Mouse (Mus musculus) erythroblast, embryonic 14.5 days (primary cell): ENCODE results near the gene Jmjd8.

ENCODE experiments used
- GATA1 ChIP-seq: IDR thresholded peaks from 2 replicates; pipeline ENCODE4 v1.6.1; 2012; ENCODE audit warnings: low read length, inconsistent platforms, mixed read lengths
- TAL1 ChIP-seq: IDR thresholded peaks from 3 replicates; pipeline ENCODE4 v1.6.1; 2012; ENCODE audit warnings: low read length, inconsistent platforms, mixed read lengths

DNA sequence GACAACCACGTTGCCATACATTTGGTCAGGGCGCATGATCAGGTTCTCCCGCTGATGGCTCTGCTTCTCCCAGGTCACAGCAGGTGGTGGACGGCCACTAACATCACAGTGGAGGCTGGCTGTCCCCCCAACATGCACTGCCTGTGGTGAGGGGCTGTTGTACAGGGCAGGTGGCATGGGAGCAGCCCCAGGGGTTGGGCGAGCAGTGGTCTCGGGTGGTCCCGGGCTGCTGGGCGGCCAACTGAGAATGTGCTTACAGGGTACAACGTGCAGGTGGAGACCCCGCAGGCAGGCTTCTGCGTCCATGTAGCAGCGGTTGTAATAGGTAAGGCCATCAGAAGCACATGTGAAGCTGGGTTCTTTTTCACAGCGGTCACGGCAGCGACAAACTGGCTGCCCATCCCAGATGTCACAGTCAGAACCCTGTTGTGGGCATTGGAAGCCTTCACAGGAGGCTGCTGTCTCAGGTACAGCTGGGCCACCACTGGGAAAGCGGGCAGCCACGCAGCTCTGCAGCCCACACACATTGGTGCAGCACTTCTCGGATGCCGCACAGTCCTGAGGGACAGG lies 50.0 kb downstream of the Jmjd8 start:
- TF ChIP-seq GATA1 (no peak), TAL1 (no peak)
